Mouse (Mus musculus): ENCODE data around the gene Lnpk.

Lnpk gene

GRCm38 (mm10) chr2:74578843-74579489 lies at the start of gene Lnpk:
Gene Lnpk, minus strand, starts transcription at chr2:74579435.
- DNase-seq = peak; percentile 93

GRCm38 (mm10) chr2:74620368-74620767 lies 41.1 kb upstream of the Lnpk start:
- no peak for DNase-seq

DNA sequence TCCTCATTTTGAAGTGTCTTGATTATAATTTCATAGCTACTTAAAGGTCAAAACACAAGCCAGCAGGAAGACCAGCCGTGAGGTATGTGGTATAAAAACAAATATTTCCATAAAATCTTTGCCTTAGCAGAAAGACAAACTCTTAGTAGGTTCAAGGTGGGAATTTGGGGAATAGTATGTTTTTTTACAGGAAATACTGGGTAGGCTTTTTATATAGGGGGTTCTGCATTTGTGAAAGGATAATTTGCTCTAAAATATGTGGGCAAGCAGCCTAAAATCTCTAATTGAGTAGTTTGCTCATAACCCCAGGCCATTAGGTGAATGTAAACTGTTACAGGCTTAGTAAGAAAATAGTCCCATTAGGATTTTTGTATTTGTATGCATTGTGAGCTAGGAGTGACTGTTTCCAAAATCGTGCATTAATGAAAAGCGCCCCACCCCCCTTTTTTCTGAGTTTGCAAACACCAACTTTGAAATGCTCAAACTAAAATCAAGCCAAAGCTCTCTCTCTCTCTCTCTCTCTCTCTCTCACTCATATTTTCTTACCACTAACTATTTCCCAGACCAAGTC lies 40.5 kb upstream of the Lnpk start:
- no peak for DNase-seq

- DNase-seq = no peak
Observed at GRCm38 (mm10) chr2:74617706-74618105, 38.5 kb upstream of the Lnpk start.

GRCm38 (mm10) chr2:74611406-74611805 lies 32.2 kb upstream of the Lnpk start:
- DNase-seq = no peak

DNA sequence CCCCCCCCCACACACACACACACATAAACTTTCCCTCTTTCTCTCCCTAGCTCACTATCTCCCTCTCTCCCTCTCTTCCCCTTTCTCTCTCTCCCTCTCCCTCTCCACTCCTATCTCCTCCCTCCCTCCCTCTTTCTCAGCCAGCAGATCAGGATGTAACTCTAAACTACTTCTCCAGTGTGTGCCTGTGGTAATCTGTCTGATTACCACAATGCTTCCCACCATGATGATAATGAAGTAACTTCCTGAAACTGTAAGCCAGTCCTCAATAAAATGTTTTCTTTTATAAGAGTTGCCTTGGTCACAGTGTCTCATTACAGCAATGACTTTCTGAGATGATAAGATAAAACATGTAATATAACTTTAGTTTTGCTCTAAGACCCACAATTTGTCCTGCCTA lies 30.1 kb upstream of the Lnpk start:
- DNase-seq = no peak

DNA sequence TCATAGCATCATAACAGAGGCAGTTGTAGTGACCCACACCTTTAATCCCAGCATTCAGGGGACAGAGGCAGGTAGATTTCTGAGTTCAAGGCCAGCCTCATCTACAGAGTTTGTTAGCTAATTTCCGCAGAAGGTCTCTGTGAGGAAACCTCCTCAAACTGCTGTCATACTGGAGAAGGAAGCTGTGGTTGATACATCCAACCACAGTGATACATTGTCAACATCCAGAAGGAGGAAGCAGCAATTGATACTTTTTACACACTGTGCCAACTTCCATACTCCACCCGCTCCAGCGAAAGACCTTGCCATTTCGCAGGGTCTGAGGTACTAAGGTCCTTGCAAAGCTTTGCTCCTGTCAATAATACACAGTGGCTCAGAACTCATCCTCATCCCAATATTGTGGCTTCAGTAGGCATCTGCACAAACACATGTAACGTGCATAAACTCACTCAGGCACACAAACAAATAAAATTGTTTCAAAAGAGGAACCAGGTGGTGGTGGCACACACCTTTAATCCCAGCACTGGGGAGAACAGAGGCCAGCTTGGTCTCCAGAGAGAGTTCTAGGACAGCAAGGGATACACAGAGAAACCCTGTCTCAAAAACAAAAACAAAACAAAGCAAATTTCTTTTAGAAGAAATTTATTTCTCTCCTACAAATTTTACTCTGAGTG lies 27.0 kb upstream of the Lnpk start:
- no peak for DNase-seq

GRCm38 (mm10) chr2:74604011-74604410 lies 24.8 kb upstream of the Lnpk start:
- DNase-seq = no peak

DNA sequence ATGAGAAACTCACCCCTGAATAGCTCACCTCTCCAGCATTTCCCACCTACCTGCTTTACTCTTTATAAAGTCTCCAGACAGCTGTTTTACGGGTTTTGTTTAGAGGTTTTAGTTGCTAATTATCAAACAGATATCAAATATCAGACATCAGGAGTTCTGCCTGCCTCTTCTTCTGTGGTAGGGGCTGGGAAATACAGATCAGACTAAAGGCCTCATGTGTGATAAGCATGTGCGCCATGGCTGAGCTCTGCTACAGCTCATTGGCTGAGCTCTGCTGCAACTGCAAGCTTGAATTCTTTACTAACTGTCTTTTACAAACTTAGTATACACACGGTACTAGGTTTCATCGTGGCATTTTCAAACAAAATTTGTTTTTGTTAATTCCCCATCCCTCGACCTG lies 23.2 kb upstream of the Lnpk start:
- DNase-seq = no peak

GRCm38 (mm10) chr2:74597169-74597568 lies 17.9 kb upstream of the Lnpk start:
- no peak for DNase-seq

GRCm38 (mm10) chr2:74596094-74596493 lies 16.9 kb upstream of the Lnpk start:
- DNase-seq = no peak

GRCm38 (mm10) chr2:74578146-74578842 lies 941 bp downstream of the Lnpk start:
- peak; percentile 54 for DNase-seq

- DNase-seq = no peak
Observed at GRCm38 (mm10) chr2:74570390-74570789, 8.8 kb downstream of the Lnpk start.

GRCm38 (mm10) chr2:74559822-74560221 lies 19.4 kb downstream of the Lnpk start:
- no peak for DNase-seq

GRCm38 (mm10) chr2:74559092-74559491 lies 20.1 kb downstream of the Lnpk start:
- DNase-seq = no peak

GRCm38 (mm10) chr2:74557451-74557850 lies 21.8 kb downstream of the Lnpk start:
- no peak for DNase-seq

DNA sequence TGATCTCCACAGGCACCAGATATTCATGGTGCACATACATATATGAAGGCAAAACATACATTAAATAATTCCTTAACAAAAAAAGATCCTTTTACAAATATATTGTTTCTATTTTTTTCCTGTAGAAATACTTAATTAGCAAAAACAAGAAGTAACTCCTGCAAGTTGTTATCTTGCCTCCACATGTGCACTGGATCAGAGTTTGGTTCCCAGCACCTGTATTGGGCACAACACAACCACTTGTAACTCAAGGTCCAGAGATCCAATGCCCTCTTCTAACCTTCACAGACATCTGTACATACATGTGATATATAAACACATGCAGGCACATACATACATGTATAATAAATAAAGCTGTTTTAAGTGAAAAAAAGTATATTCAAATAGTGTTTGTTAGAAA lies 27.3 kb downstream of the Lnpk start:
- no peak for DNase-seq

GRCm38 (mm10) chr2:74548306-74548705 lies 30.9 kb downstream of the Lnpk start:
- no peak for DNase-seq

DNA sequence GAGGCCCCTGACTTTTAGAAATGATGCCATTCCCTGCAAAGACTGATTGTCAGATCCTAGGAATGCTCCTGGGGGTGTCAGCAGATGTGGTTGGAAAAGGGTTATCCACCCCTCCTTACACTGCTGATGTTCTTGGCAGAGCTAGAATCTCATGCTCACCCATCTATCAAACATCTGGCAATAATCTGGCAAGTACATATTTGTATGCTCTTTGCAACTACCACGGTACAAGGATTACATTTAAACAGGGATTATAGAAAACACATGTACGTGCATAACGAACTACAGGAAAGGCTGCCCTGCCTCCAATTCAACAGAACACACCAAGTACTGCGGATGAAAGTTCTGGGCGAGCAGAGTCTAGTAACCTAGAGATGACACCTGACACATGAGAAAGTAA lies 70.9 kb downstream of the Lnpk start:
- no peak for DNase-seq

- no peak for DNase-seq
Observed at GRCm38 (mm10) chr2:74506439-74506838, 72.8 kb downstream of the Lnpk start.

GRCm38 (mm10) chr2:74500307-74500706 lies 78.9 kb downstream of the Lnpk start:
- DNase-seq = no peak

- DNase-seq = no peak
Observed at GRCm38 (mm10) chr2:74497851-74498250, 81.4 kb downstream of the Lnpk start.

- no peak for DNase-seq
Observed at GRCm38 (mm10) chr2:74491426-74491825, 87.8 kb downstream of the Lnpk start.

DNA sequence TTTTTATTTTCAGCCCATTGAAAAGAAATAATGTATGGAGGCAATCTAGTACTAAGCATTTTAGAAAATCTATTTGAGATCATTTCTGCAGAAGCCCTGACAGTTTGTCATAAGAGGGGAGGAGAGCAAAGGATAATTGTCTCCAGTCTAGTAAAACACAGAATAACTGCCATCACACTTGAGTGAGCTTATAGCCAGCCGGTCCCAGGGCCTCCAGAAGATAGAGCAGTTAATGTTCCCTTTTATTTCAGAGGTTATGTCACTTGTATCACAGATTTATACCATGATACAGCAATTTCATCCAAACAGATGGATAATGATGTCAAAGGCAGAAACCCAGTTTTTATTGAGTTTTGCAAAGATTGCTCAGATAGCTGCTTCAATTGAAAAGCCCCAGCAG lies 89.0 kb downstream of the Lnpk start:
- DNase-seq = no peak
